Mouse (Mus musculus) activated CD4-positive, CD25-positive, alpha-beta regulatory T cell (primary cell): ENCODE data around the gene Eefsec. TPM values are rescaled to one million over a fixed set of nuclear protein-coding genes. Genes with fewer than 3 reads are reported as not detected.

Experiments
- polyA plus RNA-seq, 2 experiments: library from polyadenylated mRNA; unstranded; fragments of 100-300 nt; shearing (Covaris generic); gene quantifications; one replicate each; pipeline ENCODE4 v1.2.1; 2017

Gene Eefsec
- 10 to 100 TPM; 42.8 to 55.8 TPM for polyA plus RNA-seq

GRCm38 (mm10) chr6:88446063-88447002 lies at the start of gene Eefsec:
Eefsec (minus strand) TSS chr6:88446539.

GRCm38 (mm10) chr6:88465181-88465920 lies 19.0 kb upstream of the Eefsec start, which contains the start of gene Ruvbl1:
Ruvbl1 (plus strand) TSS chr6:88465409.

GRCm38 (mm10) chr6:88221968-88222367 lies 224.4 kb downstream of the Eefsec start, which contains the start of gene Dnajb8:
Dnajb8 (plus strand) TSS chr6:88222268.

Other genes with a start within 250 kb of the Eefsec start
- not detected for gene Dnajb8, start 224.3 kb downstream of the Eefsec start, polyA plus RNA-seq
- gene Ruvbl1, start 18.9 kb upstream of the Eefsec start, polyA plus RNA-seq: 10 to 100 TPM; 53.5 to 79.3 TPM
- gene Sec61a1, start 72.4 kb upstream of the Eefsec start, polyA plus RNA-seq: 100 to 1,000 TPM; 196 to 257 TPM
- gene Kbtbd12, start 191.4 kb upstream of the Eefsec start, polyA plus RNA-seq: not detected